Mouse (Mus musculus) cerebellum, adult 2 months (tissue): ENCODE measurements at regions not wholly inside any gene's neighbourhood (a gene's known extent, or its start where the extent isn't known, plus 50 kb on each side); places are given as distances from the start of the nearest gene placed in this dataset.

ENCODE experiments used
- DNase-seq, 2 experiments: peaks; one replicate each; pipeline ENCODE4 v3.0.0; 2021
- H3K27ac ChIP-seq: fragments of 200-500 bp; 2 replicates; pipeline ENCODE4 v1.5.1; 2012; ENCODE audit warnings: low read length, control low read depth, inconsistent platforms; ENCODE audit not compliant: insufficient read depth
- H3K27me3 ChIP-seq: fragments of 200-500 bp; 2 replicates; pipeline ENCODE4 v1.6.1; 2012; ENCODE audit warnings: inconsistent platforms, mild to moderate bottlenecking, low read length, moderate library complexity; ENCODE audit not compliant: control insufficient read depth, insufficient read depth
- H3K4me1 ChIP-seq: fragments of 200-500 bp; 2 replicates; pipeline ENCODE4 v1.6.1; 2011; ENCODE audit warnings: low read length; ENCODE audit not compliant: control insufficient read depth, insufficient read depth
- H3K4me3 ChIP-seq: fragments of 200-500 bp; replicated peaks from 2 replicates; pipeline ENCODE3; 2011; ENCODE audit warnings: mild to moderate bottlenecking, low read depth, low read length, control low read depth; ENCODE audit not compliant: insufficient read depth
- CTCF ChIP-seq: fragments of 200-500 bp; IDR thresholded peaks from 2 replicates; pipeline ENCODE4 v1.5.1; 2011; ENCODE audit warnings: low read depth, mild to moderate bottlenecking, control low read depth, low read length, moderate library complexity, borderline replicate concordance; ENCODE audit not compliant: insufficient read depth
- POLR2A ChIP-seq: fragments of 200-500 bp; IDR thresholded peaks from 2 replicates; pipeline ENCODE4 v1.6.1; 2011; ENCODE audit warnings: low read length, control low read depth, borderline replicate concordance; ENCODE audit not compliant: insufficient read depth
- WGBS: fragments of 180-500 bp; shearing (Covaris S2); methylation state at CpG from one replicate; pipeline ENCODE4 v1.1.7; 2018; 5-methylcytosine and 5-hydroxymethylcytosine counted together

DNA sequence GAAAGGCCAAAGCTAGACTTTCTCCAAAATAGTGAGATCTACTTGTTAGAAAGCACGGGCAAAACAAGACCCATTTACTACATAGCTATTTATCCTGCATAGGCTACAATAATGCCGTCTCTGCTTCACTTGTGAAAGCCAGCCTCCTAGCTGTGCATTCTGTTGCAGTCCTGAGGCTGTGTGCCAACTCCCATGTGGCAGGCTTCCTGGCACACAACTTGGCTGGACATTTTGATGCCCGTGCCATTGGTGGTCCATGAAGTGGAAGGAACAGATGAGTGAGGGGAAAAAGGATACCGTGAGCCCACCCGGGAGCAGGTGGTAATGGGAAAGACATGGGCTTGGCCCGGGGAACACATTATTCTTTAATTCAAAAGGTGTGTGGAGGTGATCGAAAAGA lies 120.4 kb downstream of the Csl start:
- peak; percentile 46 to 59 for DNase-seq
- peak overlapping the region; percentile 1 for H3K4me3 ChIP-seq
- H3K27ac ChIP-seq, result no peak overlapping the region
- WGBS, result 4% methylated on average over 7 of the region's 7 CpGs
- peaks cover 4% of the 10 kb centered on the region; the same call in 1 of the 2 replicates for H3K4me1 ChIP-seq
- no peak for TF ChIP-seq CTCF
- TF ChIP-seq POLR2A, result no peak
- H3K27me3 ChIP-seq, result no peaks in the 10 kb centered on the region; the same call in 1 of the 2 replicates

DNA sequence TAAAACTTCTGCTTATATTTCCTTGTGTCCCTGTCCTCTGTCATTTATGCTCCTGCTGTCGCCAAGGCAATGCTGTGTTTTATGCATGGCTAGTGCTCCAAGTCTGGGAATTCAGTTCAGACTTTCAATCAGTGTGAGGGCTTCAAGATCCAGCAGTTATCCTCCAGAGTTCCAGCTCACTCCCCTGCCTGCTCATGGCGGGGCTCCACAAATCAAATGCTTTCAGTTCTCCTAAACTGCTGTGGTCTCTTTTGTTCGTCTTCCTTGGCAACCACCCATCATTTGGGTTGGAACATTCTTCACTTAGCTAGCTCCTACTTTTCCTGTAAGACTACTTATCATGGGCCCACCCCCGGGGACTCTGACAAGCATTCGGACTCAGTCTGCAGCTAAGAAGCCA lies 120.0 kb downstream of the Csl start:
- no peak for DNase-seq
- Histone ChIP-seq H3K27me3 (no peaks in the 10 kb centered on the region; the same call in 1 of the 2 replicates), H3K4me1 (peaks cover 4% of the 10 kb centered on the region; the same call in 1 of the 2 replicates), H3K4me3 (no peak overlapping the region), H3K27ac (no peak overlapping the region)
- 27% methylated on average over 5 of the region's 5 CpGs for WGBS
- TF ChIP-seq POLR2A (no peak), CTCF (no peak)

DNA sequence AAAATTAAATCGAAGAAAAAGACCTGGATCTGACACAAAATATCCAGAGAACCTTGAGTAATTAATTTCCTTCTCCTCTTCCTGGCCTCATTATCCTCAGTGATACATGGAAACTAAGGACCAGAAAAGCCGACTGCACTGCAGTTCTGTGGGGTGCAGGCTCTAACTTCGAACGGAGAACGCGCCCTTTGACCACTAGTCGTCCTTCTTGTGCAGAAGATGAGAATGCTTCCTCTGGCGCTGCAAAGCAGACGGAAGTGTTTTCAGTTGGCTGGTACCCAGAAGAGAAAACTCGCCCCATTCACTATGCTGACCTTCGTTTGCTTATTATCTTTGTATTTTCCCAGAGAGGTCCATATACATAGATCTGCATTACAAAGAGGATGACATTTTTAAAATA lies 117.7 kb downstream of the Csl start:
- DNase-seq, result peak; percentile 18 to 20
- H3K4me3 ChIP-seq, result no peak overlapping the region

DNA sequence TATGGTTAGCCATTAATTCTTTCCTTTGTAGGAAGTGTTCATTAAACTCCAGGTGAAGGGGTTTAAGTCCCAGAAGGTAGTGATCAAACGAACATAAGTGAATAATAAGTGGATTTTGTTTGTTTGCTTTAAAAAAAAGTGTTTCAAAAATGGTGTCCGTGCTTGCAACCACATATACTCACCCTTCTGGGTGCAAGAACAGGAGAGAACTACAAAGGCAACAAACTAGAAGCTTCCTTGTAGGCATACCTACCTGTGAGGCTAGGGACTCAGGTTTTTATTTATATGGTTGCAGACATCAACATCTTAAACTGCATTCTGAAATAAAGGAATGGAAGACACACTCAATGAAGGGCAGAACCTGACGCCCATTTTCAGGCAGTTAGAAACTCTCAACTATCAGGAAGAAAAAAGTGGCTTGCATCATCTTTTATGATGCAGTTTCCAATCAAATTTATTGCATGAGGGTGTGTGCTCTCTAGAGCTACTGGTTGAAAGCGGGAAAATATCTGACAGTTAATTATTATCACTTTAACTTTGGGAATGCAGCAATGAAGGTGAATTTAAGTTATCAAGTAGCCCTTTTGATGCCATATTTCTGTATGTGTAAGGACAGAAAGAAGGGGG lies 117.1 kb downstream of the Csl start:
- H3K27me3 ChIP-seq, result no peaks in the 10 kb centered on the region; the same call in 1 of the 2 replicates
- peaks cover 4% of the 10 kb centered on the region; the same call in 1 of the 2 replicates for H3K4me1 ChIP-seq
- WGBS, result 71% methylated on average over 4 of the region's 4 CpGs
- DNase-seq, result no peak
- no peak overlapping the region for H3K27ac ChIP-seq
- H3K4me3 ChIP-seq, result no peak overlapping the region
- TF ChIP-seq CTCF (no peak), POLR2A (no peak)

More for the DNA sequence above, 117.7 kb downstream of the Csl start:
- TF ChIP-seq POLR2A, result no peak
- peak; percentile 38; the same call in 1 of the 2 replicates for TF ChIP-seq CTCF
- Histone ChIP-seq H3K27me3 (no peaks in the 10 kb centered on the region; the same call in 1 of the 2 replicates), H3K4me1 (peaks cover 4% of the 10 kb centered on the region; the same call in 1 of the 2 replicates), H3K27ac (no peak overlapping the region)
- WGBS, result 11% methylated on average over 11 of the region's 11 CpGs

DNA sequence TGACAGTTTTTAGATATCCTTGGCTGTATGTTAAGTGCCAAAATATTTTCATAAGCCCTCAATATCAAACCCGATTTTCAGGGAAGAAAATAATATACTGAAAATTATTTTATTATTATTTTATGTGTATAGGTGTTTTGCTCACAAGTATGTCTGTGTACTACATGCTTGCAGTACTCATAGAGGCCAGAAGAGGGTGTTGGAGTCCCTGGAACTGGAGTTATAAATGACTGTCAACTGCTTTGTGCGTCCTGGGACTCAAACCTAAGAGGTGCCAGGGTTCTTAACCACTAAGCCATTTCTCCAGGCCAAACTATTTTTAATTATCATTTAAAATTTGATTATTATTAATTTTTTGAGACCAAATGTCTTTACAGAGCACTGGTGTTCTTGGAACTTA lies 114.5 kb downstream of the Csl start:
- no peak overlapping the region for H3K4me3 ChIP-seq
- no peak for DNase-seq
- 51% methylated on average over 2 of the region's 2 CpGs for WGBS
- TF ChIP-seq CTCF (no peak), POLR2A (no peak)
- H3K27me3 ChIP-seq, result no peaks in the 10 kb centered on the region
- H3K4me1 ChIP-seq, result no peaks in the 10 kb centered on the region
- no peak overlapping the region for H3K27ac ChIP-seq

DNA sequence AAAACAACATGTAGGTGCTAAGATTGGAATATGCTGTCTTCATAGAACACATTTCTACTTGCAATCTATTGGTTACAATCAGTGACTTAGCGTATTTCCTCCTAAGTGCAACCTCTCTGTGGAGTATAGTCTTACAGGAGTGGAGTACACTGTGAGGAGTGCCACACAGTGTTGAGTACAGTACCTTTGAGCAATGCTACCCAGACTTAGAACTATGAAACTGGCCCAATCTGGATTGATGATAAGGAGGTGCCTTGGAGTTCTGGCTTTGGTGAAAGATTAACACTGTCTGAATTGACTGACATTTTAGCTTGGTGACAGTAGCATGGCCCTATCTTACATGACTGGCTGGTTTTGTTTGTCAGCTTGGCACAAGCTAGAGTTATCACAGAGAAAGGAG lies 107.4 kb downstream of the Csl start:
- H3K27me3 ChIP-seq, result no peaks in the 10 kb centered on the region
- H3K27ac ChIP-seq, result no peak overlapping the region
- H3K4me3 ChIP-seq, result no peak overlapping the region
- WGBS, result 87% methylated on average over 1 of the region's 1 CpGs
- TF ChIP-seq CTCF (no peak), POLR2A (no peak)
- no peaks in the 10 kb centered on the region for H3K4me1 ChIP-seq
- DNase-seq, result no peak

DNA sequence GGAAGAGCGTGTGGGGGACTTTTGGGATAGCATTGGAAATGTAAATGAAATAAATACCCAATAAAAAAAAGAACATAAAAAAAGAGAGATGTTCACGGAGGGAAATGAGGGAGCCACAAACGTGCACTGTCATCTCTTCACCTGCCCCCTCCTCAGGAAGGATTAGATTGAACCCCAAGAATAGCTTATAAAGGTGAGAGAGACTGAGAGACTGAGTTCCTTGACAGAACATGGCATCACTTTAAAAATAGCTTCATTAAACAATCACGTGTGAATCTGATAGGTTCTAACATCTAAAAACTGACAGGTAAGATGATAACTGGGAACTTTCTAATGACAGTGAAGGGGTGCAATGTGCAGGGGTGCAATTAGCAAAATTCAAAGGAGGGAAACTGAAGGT lies 105.2 kb downstream of the Csl start:
- Histone ChIP-seq H3K27me3 (no peaks in the 10 kb centered on the region), H3K4me1 (no peaks in the 10 kb centered on the region), H3K4me3 (no peak overlapping the region), H3K27ac (no peak overlapping the region)
- WGBS, result 85% methylated on average over 4 of the region's 4 CpGs
- no peak for TF ChIP-seq POLR2A
- TF ChIP-seq CTCF, result no peak
- no peak for DNase-seq

DNA sequence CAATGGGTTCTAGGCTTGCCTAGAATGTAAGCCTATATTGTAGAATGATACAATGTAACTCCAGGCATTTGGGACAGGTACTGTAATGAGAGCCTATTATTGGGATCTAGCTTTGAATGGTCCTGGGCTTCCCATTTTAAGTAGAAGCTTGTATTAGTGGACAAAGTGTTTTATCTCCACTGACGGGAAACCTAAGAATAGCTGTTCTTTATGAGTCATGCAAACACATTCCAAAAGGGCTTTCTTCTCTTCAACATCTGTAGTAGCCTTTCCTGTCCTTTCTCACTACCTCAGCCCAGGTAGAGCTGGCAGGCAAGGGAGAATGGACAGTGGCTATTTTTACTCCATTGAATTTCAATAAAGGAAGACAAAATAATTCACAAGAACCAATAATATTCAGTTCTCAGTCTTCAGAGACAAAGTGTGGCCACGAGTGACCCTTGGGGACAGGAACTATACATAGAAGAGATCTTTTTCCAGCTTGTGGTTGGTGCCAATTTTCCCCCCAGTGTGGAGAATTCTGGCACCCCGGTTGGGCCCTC lies 82.8 kb downstream of the Csl start:
- no peak for DNase-seq
- TF ChIP-seq POLR2A, result no peak
- TF ChIP-seq CTCF, result no peak
- whole genome bisulfite sequencing, result 78% methylated on average over 3 of the region's 3 CpGs

DNA sequence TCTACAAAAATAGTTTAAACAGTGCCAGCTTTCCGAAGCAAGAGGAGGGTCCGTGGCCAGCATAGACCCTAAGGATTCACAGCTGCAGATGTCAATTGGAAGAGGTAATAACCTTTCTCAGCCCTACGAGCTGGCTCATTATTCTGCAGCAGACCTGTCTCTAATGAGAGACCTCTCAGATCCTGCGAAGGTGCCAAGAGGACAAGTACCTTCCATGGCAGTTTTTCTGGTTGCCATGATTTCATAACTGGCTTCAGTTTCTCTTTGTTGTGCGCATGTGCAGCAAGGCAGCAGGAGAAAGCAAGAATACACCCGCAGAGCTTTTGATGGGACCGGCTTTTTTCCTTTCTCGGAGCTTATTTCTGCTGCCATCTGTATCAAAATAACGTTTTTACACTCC lies 81.4 kb downstream of the Csl start:
- TF ChIP-seq CTCF (no peak), POLR2A (no peak)
- WGBS, result 29% methylated on average over 9 of the region's 9 CpGs
- DNase-seq, result peak in 1 of 2 experiments; percentile 10
- no peaks in the 10 kb centered on the region for H3K27me3 ChIP-seq
- H3K4me1 ChIP-seq, result no peaks in the 10 kb centered on the region
- H3K27ac ChIP-seq, result no peak overlapping the region
- no peak overlapping the region for H3K4me3 ChIP-seq

More for the DNA sequence above, 82.8 kb downstream of the Csl start:
- H3K27me3 ChIP-seq, result no peaks in the 10 kb centered on the region
- no peaks in the 10 kb centered on the region for H3K4me1 ChIP-seq
- no peak overlapping the region for H3K27ac ChIP-seq
- H3K4me3 ChIP-seq, result no peak overlapping the region
